Mouse (Mus musculus) 3T3-L1 (cell line): ENCODE measurements around the gene Rfxap.

Source experiments
- DNase-seq: peaks from one replicate; pipeline ENCODE4 v3.0.0-alpha.2; 2015; ENCODE audit warnings: low read depth, low spot score

Gene Rfxap

GRCm38 (mm10) chr3:54807666-54808217, at the start of gene Rfxap:
Rfxap (minus strand) TSS chr3:54807791.
- DNase-seq = peak; percentile 94

- no peak for DNase-seq
Measured at GRCm38 (mm10) chr3:54835421-54835820, 27.8 kb upstream of the Rfxap start.

- DNase-seq = peak; percentile 65
Measured at GRCm38 (mm10) chr3:54832491-54832890, 24.9 kb upstream of the Rfxap start.

GRCm38 (mm10) chr3:54822526-54822925, 14.9 kb upstream of the Rfxap start:
- DNase-seq = no peak

GRCm38 (mm10) chr3:54815292-54815691, 7.7 kb upstream of the Rfxap start:
- DNase-seq = peak; percentile 82

GRCm38 (mm10) chr3:54814622-54815021, 7.0 kb upstream of the Rfxap start:
- DNase-seq = no peak

GRCm38 (mm10) chr3:54813418-54813988, 5.9 kb upstream of the Rfxap start:
- DNase-seq = no peak

GRCm38 (mm10) chr3:54811616-54812015, 4.0 kb upstream of the Rfxap start:
- peak; percentile 38 for DNase-seq

GRCm38 (mm10) chr3:54809111-54809510, 1.5 kb upstream of the Rfxap start:
- DNase-seq = peak; percentile 14

GRCm38 (mm10) chr3:54807061-54807661, 430 bp downstream of the Rfxap start:
- peak; percentile 47 for DNase-seq

- no peak for DNase-seq
Measured at GRCm38 (mm10) chr3:54803713-54804112, 3.9 kb downstream of the Rfxap start.

- peak; percentile 11 for DNase-seq
Measured at GRCm38 (mm10) chr3:54797211-54797610, 10.4 kb downstream of the Rfxap start.

GRCm38 (mm10) chr3:54795806-54796205, 11.8 kb downstream of the Rfxap start:
- DNase-seq = peak; percentile 46

GRCm38 (mm10) chr3:54795379-54795778, 12.2 kb downstream of the Rfxap start:
- DNase-seq = peak; percentile 18

GRCm38 (mm10) chr3:54793762-54794161, 13.8 kb downstream of the Rfxap start:
- DNase-seq = peak; percentile 6

GRCm38 (mm10) chr3:54791822-54792677, 15.5 kb downstream of the Rfxap start:
- DNase-seq = no peak

- DNase-seq = no peak
Measured at GRCm38 (mm10) chr3:54790601-54791000, 17.0 kb downstream of the Rfxap start.

- no peak for DNase-seq
Measured at GRCm38 (mm10) chr3:54775989-54776631, 31.5 kb downstream of the Rfxap start.

GRCm38 (mm10) chr3:54773613-54774012, 34.0 kb downstream of the Rfxap start:
- peak; percentile 7 for DNase-seq

GRCm38 (mm10) chr3:54769349-54770275, 38.0 kb downstream of the Rfxap start:
- DNase-seq = no peak

GRCm38 (mm10) chr3:54768592-54768991, 39.0 kb downstream of the Rfxap start:
- DNase-seq = no peak
